Mouse (Mus musculus) gastrocnemius, adult 18-20 months (tissue): ENCODE results near the gene Gm10447. TPM values are rescaled to one million over a fixed set of nuclear protein-coding genes. Genes with fewer than 3 reads are reported as not detected.
"Not testable (repeated sequence)": the region's sequence is repeated elsewhere in the genome, so short reads cannot be mapped to it uniquely, and the experiment has no call there.

Experiments
- DNase-seq: peaks from one replicate; pipeline ENCODE4 v3.0.0; 2021; ENCODE audit warnings: low spot score
- total RNA-seq, 2 experiments: library from RNA; stranded (reverse); gene quantifications; 2 replicates each; pipeline ENCODE4 v1.2.3; 2021

The Gm10447 gene
- total RNA-seq, 2 experiments from 2014 or later = not detected

DNA sequence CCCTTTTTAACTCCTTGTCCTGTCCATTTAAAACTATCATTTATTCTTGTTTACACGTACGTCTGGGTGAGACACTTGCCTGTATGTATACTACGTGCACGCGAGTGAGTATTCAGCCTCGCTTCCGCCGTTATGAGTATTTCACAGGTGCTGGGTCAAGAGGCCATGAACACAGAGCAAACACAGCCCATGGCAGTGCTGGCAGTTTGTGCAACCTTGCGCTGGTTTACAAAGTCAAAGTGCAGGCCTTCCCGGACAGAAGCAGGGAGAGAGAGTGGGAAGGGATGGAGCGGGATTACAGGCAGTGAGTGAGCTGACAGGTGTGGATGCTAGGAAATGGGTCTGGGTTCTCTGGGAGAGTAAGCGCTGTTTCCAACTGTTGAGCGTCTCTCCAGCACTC lies 10.7 kb downstream of the Gm10447 start:
- no peak for DNase-seq

DNA sequence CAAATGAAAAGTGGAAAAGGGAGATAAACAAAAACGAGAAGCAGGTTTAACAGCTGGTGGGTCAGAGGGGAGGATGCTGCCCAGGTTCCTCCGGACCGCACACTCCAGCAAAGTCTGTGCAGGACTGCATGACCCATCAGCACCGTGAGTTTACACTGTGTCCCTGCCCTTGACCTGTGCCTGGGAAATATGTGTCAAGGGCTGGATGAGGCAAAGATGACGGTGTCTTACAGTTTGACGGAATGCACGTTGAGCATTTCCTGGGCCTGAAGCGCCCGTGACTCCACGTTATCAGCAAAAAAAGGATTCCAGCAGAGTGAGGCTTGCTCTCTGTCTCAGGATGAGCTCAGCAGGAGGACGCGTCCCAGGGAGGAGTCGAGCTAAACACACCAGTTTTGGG lies 11.3 kb downstream of the Gm10447 start:
- DNase-seq = no peak

DNA sequence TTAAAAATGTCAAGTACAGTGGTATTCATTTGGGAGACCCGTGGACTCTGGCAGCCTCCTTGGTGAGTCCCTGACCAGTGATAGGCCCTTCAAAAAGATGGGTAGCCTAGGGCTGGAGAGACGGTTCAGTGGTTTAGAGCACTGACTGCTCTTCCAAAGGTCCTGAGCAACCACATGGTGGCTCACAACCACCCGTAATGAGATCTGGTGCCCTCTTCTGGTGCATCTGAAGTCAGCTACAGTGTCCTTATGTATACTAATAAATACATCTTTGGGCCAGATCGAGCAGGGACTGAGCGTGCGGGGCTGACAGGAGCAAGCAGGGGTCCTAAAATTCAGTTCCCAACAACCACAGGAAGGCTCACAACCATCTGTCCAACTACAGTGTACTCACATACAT lies 13.0 kb downstream of the Gm10447 start:
- peak; percentile 46 for DNase-seq

DNA sequence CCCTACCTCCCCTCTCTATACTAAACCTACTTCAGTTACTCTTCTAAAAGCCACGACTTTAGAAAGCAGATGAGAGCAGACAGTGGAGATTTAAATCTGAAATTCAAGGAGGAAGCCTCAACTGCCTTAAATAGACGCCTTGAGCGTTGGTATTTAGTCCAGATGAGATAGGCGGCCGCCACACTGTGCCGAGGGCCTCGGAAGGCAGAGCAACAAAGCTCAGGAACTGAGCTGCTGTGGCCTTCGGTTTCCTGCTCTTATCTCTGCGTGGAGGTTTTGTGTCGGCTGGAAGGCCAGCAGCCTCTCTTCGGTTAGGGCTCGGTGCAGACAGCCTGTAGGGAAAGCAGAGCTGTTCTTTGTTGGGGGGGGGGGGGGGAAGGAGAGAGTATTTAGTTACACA lies 15.0 kb downstream of the Gm10447 start:
- DNase-seq = no peak

DNA sequence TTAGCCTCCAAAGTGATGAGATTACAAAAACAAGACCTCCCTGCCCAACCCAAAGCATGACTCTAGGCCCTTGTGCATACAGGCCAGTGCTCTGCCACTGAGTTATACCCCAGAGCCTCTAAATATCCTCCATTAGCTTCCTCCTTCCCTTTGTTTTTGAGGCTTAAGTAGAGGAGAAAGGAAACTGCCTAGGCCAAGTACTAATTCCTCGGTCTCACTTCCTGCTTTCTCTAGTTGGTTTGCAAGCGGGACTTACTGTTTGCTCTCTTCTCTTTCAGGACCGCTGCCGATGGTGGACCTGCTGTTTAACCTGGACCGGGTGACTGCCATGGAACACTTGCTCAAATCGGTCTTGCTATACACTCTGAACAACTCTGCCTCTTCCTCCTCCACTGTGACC lies 20.6 kb downstream of the Gm10447 start:
- no peak for DNase-seq

DNA sequence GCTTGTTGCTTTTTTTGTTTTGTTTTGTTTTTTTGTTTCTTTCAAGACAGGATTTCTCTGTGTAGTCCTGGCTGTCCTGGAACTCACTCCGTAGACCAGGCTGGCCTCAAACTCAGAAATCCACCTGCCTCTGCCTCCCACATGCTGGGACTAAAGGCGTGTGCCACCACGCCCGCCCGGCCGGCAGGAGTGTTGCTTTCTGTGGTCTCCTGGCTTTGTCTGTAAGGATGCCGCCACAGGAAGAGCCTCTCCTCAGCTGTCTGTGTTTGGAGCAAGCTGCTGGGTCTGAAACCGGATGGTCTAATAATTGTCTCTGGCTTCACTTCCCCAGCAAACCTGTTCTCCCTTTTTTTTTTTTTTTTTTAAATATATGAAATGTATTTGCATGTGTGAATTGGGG lies 21.4 kb downstream of the Gm10447 start:
- DNase-seq = no peak

DNA sequence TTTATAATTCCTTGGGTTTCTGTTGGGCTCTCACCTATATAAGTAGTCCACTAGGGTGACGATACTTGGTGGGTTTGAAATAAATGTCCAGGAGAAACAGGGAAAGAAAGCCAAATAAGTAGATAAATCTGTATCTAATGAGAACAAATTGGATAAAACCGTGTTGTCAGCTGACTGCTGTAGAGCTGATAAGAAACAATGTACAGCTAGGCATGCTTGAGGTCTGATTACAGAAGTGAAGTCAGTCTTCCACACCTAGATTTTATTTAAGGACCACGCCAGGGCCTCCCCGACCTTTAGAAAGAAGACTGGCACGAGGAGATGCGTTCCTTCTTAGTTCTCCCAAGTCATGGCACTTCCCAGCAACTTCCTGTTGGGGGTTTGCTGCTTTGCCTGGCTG lies 23.9 kb downstream of the Gm10447 start:
- no peak for DNase-seq

DNA sequence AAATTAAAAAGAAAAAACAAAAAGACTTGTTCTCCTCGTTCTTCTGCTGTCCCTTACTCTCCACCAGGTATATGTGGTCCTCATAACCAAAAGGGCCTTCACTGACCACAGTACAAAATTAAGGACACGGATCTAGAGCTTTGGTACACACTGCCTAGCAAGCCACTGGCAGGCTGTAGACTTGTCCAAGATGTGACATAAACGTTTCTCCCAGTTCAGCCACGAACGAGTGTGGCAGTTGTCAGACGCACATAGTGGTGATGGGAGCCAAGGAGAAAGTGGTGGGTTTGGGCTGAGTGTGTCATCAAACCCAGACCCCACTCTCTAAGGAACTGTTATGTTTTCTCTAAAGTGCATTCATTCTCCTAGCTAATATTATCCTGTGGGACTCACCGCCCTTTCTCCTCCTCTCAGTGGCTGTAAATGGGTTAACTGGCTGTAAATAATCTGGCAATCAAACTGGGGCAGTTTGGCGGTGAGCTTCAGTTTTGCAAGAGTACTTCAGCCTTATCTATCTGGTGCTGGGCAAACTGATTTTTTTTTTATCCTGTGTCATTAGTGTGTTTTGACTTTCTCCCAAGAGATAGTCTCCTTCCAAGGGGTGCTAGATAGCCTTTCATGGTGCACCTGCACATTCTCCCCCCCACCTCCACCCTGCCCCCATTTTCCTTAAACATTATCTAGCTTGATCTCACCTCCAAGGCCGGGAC lies 25.4 kb downstream of the Gm10447 start:
- no peak for DNase-seq

DNA sequence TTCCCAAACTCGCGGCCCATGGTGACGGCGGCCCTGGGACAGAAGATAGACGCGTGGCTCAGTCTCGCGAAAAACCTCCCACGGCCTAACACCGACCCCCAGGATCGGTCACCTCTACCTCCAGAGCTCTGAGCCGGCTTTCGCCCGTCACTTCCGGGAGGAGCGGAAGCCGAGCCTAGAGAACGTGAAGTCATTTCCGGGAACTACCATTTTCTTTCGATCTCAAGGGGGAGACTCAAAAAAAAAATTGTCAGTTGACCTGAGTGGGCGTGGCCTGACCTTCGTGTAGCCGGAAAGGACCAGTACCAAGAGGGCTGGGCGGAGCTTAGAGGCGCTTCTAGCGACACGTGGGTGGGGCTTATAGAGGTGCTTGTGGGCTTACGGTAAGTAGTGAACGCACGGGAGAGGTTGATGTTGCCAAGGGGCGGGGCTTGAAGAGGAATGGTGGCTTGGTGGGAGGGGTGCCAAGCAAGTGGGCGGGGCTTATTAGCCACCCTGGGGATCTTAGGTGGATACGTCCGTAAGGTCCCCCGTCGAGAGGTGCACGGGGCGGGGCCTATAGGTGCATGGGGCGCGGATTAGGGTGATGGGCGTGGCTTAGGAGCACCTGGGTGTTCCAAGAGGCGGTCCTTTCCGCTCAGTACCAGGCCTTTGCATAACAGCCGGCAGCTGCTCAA lies 26.1 kb downstream of the Gm10447 start, which contains the start of the genes Uqcrq and Gdf9:
Uqcrq (minus strand) TSS at position 162 of the 677 bp plus-strand sequence.
Gdf9 (plus strand) TSS at position 354 of the 677 bp plus-strand sequence.
- peak; percentile 99 for DNase-seq

DNA sequence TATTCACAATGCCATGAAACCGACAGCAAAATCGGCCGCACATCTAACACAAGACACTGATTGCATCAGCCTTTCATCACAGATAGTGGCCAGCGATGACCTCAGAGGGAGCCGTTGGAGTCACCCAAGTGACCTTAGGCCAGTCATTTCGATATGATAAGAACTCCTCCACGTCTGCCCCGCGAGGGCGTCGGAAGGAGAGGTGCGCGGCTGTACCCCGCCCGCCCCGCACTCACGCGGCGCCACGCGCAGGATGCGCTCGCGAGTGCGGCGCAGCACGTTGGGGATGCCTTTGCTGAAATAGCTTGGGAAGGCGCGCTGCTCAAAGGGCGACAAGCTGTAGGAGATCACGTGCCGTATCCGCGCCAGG lies 26.6 kb downstream of the Gm10447 start:
- no peak for DNase-seq

DNA sequence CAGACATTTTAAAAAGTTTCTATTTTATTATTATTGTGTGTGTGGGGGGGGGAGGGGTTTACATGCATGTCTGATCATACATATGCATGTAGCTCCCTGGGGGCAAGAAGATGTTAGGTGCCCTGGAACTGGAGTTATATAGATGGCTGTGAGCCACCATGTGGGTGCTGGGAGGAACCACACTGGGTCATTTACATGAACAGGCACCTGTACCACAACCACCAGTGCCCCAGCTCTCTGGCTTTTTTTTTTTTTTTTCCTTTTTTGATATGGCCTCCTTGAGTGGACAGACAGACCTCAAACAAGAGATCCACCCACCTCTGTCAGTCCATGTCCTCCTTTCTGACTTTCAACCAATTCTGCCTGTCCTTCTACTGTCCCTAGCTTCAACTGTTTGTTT lies 27.7 kb downstream of the Gm10447 start:
- no peak for DNase-seq

DNA sequence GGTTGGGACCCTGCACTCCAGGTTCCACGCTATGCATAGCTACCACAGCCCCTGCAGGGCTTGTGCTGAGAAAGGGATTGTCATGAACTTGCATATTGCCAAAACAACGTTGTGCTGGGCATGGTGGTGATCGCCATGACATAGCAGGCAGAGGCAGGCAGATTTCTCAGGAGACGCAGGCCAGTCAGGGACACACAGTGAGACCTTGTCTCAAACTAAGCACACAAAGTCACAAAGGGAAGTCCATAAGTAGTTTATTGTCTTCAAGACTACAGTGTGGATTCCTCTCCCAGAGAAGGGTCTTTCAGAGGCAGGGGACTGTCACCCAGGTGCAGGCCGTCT lies 28.2 kb downstream of the Gm10447 start:
- DNase-seq = no peak

DNA sequence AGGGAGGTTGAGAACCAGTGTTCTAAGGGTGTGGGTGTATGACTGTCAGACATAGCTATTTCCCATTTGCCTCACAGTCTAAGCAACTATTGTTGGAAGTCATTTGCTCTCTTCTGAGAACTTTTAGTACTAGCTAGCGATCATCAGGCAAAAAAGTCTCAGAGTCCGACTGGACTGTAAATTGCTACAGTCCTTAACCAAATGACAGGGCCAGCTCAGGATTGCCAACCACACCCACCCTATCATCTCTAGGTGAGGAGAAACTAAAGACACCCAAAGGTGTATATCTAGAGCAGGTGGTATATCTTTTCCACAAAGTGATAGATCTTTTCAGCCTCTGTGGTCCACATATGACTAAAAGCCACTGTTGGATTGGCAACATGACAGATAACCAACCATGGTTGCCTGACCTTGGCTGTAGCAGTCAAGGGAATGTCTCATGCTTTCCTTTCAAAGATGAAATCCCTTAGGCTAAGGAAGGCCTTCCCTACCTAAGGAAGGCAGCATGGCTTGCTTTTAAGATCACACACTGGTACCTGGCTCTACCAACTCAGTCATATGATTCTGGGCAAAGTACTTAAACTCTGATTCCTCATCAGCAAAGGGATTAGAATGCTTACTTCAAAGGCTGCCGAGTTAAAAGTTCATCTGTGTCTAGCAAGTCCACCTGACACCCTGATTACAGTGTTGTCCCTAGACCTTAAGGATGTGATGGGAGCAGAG lies 28.8 kb downstream of the Gm10447 start:
- no peak for DNase-seq

DNA sequence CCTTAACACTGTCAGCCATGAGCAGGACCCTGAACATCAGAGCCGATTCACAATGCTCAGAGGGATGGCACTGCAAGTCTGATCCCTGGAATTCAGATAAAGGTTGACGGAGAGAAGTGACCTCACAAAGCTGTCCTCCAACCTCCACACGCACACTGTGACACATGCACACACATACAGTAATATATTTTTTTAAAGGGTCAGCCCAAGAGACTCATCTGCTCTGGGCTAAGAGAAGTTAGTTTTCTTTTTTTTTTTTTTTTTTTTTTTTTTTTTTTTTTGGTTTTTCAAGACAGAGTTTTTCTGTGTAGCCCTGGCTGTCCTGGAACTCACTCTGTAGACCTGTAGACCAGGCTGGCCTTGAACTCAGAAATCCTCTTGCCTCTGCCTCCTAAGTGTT lies 30.0 kb downstream of the Gm10447 start:
- not testable (repeated sequence) for DNase-seq

DNA sequence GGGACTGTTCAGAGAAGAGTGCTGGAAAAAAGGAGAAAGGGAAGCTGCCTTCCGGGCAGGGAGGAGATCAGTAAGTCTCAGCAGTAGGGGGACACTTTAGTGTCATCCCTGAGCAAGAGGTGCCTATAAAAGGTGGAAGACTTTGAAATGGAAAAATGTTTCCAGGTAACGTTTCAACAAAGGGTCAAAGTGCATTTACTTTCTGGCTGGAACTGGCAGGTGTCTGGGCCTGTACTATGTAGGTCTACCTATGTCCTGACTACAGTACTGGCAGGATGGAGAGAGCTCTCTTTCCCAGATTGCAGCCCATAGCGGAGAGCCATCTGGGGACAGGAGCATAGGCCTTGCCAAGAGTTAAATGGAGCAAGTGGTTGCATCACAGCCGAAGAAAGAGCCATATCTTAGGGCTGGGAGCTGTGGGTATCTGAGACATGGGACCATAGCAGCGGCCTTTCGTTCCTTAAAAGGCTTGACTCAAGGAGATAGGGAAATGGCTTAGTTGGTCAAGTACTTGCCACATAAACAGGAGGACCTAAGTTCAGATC lies 31.1 kb downstream of the Gm10447 start:
- DNase-seq = no peak

DNA sequence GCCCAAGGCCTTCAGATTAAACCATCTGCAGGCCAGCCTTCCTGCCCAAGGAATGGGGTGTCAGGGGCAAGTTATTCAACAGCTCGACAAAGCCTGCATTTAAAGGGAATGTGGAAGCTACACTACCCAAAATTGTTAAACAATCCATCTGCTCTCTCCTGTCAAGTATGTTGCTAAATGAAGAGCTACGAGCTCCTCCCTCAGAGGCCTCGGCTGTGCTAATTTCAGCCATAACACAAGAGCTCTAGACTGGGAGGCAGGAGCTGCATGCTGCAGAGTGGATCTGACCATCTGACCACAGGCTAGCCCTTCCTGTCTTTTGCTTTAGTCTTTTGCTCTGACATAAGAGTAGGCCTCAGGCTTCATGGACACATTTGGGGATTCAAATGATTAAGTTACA lies 31.7 kb downstream of the Gm10447 start:
- DNase-seq = no peak

DNA sequence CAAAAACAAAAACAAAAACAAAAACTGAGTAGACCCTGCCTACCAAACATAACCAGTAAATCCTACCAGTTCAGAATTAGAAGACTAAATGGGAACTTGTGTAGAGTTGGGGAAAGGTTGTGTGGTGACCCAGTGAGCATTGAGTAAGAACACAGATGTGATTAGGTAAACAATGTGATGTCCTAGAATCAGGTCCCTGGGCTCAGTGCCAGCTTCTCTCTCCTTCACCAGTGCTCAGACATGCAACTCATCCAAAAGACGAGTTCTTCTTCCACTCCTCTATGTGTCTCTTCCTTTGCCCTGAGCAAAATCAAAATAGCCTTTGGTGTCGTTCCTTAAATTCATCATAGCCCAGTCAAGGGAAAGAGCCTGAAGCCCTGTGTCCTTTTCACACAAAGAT lies 32.1 kb downstream of the Gm10447 start:
- DNase-seq = no peak

DNA sequence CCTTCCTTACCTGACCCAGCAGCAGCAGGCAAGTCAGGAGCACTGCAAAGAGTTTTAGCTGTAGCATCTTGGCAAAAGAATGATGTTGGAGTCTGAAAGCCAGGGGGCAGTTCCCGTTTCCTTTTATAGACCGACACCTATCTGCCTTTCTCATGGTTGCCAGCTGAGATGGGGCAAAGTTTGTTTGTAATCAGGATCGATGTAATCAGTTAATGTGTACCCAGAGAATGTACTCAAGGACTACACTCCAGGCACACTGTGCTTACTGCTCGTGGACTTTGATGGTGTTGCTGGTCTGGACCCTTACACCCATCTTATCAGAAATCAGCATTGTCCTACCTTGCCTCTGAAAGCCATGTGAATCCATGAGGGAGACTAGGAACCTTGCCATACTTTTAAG lies 33.9 kb downstream of the Gm10447 start, which contains the start of gene Leap2:
Leap2 (minus strand) TSS at position 135 of the 400 bp plus-strand sequence.
- no peak for DNase-seq

DNA sequence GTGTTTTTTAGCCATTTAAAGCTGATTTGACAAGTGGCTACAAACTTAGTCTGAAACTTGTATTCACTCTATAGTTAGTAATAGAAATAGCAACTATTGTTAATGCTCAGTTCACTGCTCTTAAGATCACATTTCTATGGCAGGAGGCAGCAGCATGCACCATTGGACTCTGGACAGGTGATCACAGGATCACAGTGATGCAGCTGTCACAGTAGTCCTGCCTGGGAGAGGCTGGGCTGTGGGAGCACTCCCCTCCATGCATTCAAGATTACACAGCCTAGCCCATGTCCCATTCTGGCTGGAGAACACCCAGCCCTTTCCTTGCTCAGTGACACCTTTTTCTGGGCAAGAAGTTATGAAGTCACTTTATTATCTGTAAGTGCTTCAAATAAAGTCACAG lies 38.9 kb downstream of the Gm10447 start:
- no peak for DNase-seq

DNA sequence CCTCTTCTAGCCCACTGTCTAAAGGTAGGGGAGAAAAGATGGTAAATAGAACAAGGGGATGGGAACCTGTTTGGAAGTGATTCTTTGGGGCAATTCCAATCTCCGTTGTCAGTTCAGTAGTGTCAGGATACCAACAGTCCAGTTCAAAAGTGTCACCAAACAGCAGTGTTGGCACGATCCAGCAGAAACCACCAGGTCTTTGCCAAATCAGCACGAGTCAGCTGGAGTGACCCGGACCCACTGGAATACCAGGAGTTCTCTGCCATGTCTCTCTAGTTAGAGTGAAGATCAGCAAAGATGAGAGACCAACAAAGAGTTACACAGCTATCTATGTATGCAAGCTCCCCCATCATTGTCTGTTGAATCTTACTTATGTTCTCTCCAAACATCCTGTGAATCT lies 43.0 kb downstream of the Gm10447 start:
- no peak for DNase-seq

DNA sequence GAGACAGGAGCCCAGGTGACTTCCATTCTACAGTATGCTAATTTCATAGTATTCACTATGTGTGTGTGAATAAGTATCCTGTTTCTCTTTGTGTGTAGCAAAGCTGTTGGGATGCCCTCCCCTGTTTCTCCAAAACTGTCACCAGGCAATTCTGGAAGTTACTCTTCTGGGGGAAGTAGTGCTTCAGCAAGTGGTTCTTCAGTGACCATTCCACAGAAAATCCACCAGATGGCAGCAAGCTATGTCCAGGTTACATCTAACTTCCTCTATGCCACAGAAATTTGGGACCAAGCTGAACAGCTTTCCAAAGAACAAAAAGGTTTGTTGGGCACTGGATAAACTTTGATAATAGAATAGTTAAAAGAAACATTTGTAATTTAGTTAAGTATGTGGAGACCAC lies 45.2 kb downstream of the Gm10447 start:
- DNase-seq = peak; percentile 21
